Mouse (Mus musculus): ENCODE measurements around the gene Asic3. TPM values are rescaled to one million over a fixed set of nuclear protein-coding genes. Genes with fewer than 3 reads are reported as not detected.
A peak's percentile ranks its signal among the peaks of the same experiment; 100 is the strongest.

The Asic3 gene
- polyA plus RNA-seq, 1 experiment from 2014 or later: 2.1 TPM

DNA sequence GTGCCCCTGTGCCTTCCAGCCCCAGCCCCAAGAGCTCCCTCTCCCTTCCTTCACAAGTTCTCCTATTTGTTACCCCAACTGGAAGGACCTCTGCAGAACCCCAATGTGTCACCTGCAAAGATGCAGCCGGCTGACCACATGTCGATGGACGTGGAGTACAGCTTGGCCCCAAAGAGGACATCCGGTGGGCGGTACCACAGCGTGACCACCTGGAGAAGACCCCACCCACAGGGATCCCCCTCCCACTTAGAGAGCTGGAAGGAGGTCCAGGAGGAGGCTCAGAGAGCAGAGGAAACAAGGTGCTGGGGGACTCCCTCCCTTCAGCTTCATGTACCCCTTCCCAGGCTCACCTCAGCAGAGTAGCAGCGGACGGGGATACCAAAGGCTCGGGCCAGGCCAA is 7.2 kb downstream of the Asic3 start:
- DNase-seq (ENCODE audit: low spot score) (no peak), ATAC-seq (ENCODE audit: low read depth) (no peak)
- peaks cover 20% of the 10 kb centered on the region; the same call in 1 of the 2 replicates for H3K4me1 ChIP-seq (ENCODE audit: control insufficient read depth, insufficient read depth, low read length)
- no peak overlapping the region for H3K4me2 ChIP-seq (ENCODE audit: low read depth, low read length)
- H3K36me3 ChIP-seq (ENCODE audit: control insufficient read depth, insufficient read depth, low read length): peaks cover 42% of the 10 kb centered on the region
- no peak overlapping the region for H3K27ac ChIP-seq (replicated peaks; ENCODE audit: low read depth, low read length)
- 85% methylated on average over 8 of the region's 9 CpGs for WGBS
- no peak overlapping the region for H3K4me3 ChIP-seq (ENCODE audit: low read depth, low read length)
- H3K27me3 ChIP-seq (replicated peaks; ENCODE audit: control insufficient read depth, insufficient read depth, low read length): no peaks in the 10 kb centered on the region
- H3K9ac ChIP-seq (ENCODE audit: low read depth, low read length): no peak overlapping the region
- no peaks in the 10 kb centered on the region for H3K9me3 ChIP-seq (ENCODE audit: control insufficient read depth, low read length)

DNA sequence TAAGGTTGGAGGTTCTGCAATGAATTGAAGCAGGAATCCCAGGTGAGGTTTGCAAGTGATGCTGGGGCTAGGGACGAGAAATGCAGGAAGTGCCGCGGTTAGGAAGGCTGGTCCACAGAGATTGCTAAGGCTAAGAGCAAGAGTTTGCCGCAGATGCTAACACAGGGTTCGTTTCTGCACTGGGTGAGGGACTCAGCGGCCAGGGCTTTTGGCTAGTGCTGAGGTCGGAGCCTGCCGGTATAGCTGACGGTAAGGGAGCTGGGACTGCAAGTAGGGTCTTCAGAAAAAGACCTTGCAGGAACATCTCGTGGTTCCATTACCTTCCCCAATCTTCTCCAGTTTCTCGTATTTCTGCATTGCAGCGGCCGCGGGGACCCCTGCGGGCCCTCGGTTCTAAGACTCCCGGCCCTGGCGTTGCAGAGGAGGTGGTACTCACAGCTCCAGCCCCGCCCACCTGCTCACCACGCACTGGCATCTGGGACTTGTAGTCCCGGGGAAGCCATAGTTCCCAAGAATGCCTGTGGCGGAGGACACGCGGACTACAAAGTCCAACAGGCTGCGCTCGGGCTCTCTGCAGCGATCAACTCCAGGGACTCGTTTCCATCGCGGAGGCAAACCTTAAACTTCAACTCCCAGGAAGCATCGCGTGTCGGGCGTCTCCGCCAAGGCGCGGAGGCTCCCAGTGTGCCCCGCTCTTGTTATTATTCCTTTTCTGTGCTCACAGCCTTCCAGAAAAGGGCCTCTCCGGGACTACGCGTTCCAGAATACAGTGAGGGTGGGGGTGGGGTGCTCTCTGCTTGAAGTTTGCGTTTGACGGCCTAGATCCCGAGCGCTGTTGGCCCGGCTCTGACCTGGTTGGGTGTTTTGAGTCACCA is 10.2 kb downstream of the Asic3 start, which contains the start of the genes Cdk5 and Slc4a2:
TSS of gene Cdk5 (minus strand) at position 402 of the 875 bp plus-strand sequence.
TSS of gene Slc4a2 (plus strand) at position 709 of the 875 bp plus-strand sequence.
- H3K4me2 ChIP-seq (ENCODE audit: low read depth, low read length): peak within 1 kb of the TSS; percentile 85
- no peaks in the 10 kb centered on the region for H3K27me3 ChIP-seq (replicated peaks; ENCODE audit: control insufficient read depth, insufficient read depth, low read length)
- peak; percentile 96 for ATAC-seq (ENCODE audit: low read depth)
- peak; percentile 100 for DNase-seq (ENCODE audit: low spot score)
- peak within 1 kb of the TSS; percentile 93 for H3K27ac ChIP-seq (replicated peaks; ENCODE audit: low read depth, low read length)
- H3K36me3 ChIP-seq (ENCODE audit: control insufficient read depth, insufficient read depth, low read length): peaks cover 36% of the 10 kb centered on the region
- peak within 1 kb of the TSS; percentile 51 for H3K4me3 ChIP-seq (ENCODE audit: low read depth, low read length)
- under 1% methylated on average over 45 of the region's 46 CpGs for WGBS
- no peaks in the 10 kb centered on the region for H3K9me3 ChIP-seq (ENCODE audit: control insufficient read depth, low read length)
- peaks cover 42% of the 10 kb centered on the region for H3K4me1 ChIP-seq (ENCODE audit: control insufficient read depth, insufficient read depth, low read length)
- H3K9ac ChIP-seq (ENCODE audit: low read depth, low read length): peak within 1 kb of the TSS; percentile 75

DNA sequence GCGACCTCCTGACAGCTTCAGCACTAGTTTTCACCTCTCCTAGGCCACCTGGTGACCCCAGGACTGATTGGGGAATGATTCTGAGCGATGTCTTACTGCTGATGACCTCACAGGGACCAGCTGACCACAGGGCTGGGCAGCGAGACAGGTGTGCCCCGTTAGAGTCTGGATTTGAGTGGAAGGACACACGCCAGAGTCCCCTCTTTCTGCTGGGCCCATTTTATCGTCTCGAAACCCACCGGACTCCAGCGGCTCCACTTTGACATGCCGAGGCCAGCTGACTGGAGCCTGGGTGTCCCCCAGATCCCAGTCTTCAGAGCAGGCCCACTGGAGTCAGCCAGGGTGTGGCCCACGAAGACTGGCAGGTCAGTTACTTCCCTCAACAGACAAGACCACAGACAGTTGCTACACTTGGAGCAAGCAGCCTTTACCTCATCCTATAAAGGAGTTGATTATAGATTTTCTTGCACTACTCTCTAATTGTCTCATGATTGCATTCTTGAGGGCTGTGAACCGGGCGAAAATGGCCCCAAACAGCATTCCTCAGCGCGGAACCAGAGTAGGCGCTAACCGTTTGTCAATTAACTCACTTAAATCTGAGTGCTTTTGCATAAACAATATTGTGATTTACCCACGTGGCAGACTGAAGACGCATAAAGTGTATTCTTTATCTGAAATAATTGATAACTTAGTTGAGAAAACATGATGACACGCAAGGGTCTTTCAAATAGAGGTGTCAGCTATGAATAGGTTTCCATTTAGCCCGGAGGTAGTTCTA is 11.0 kb downstream of the Asic3 start:
- WGBS: 11% methylated on average over 21 of the region's 21 CpGs
- Histone ChIP-seq H3K9me3 (ENCODE audit: control insufficient read depth, low read length) (no peaks in the 10 kb centered on the region), H3K9ac (ENCODE audit: low read depth, low read length) (peak overlapping the region; percentile 75), H3K27me3 (replicated peaks; ENCODE audit: control insufficient read depth, insufficient read depth, low read length) (no peaks in the 10 kb centered on the region), H3K27ac (replicated peaks; ENCODE audit: low read depth, low read length) (peak overlapping the region; percentile 93), H3K4me1 (ENCODE audit: control insufficient read depth, insufficient read depth, low read length) (peaks cover 45% of the 10 kb centered on the region), H3K36me3 (ENCODE audit: control insufficient read depth, insufficient read depth, low read length) (peaks cover 31% of the 10 kb centered on the region), H3K4me2 (ENCODE audit: low read depth, low read length) (peak overlapping the region; percentile 85), H3K4me3 (ENCODE audit: low read depth, low read length) (peak overlapping the region; percentile 51)
- ATAC-seq (ENCODE audit: low read depth) (no peak), DNase-seq (ENCODE audit: low spot score) (peak; percentile 25)

DNA sequence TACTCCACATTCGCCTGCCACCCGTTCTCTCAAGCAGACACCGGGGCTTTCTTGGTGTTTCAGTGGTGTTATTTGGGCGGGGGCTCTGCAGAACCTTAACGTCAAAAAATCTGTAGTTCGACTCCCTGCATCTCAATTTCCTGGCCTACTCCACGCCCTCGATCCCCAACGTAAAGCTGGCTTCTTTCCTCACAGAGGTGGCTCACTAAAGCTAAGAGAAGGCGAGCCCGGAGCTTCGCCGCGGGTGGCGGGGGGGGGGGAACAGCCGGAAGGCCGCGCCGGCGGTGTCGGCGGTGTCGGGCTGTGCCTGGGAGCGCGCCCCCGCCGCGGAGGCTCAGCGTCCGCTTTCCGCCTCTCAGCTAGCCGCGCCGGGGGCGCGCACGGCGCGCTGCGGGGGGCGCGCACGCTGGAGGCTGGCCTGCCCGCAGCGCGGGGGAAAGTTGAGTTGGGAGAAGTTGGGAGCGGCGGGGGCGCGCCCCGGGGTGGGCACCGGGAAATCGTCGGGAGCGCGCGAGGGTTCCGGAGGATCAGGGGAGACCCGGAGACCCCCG is 11.7 kb downstream of the Asic3 start:
- no peaks in the 10 kb centered on the region for H3K27me3 ChIP-seq (replicated peaks; ENCODE audit: control insufficient read depth, insufficient read depth, low read length)
- H3K9me3 ChIP-seq (ENCODE audit: control insufficient read depth, low read length): no peaks in the 10 kb centered on the region
- peak overlapping the region; percentile 75 for H3K9ac ChIP-seq (ENCODE audit: low read depth, low read length)
- H3K27ac ChIP-seq (replicated peaks; ENCODE audit: low read depth, low read length): peak overlapping the region; percentile 93
- peaks cover 45% of the 10 kb centered on the region for H3K4me1 ChIP-seq (ENCODE audit: control insufficient read depth, insufficient read depth, low read length)
- peak overlapping the region; percentile 51 for H3K4me3 ChIP-seq (ENCODE audit: low read depth, low read length)
- peaks cover 31% of the 10 kb centered on the region for H3K36me3 ChIP-seq (ENCODE audit: control insufficient read depth, insufficient read depth, low read length)
- H3K4me2 ChIP-seq (ENCODE audit: low read depth, low read length): peak overlapping the region; percentile 85
- DNase-seq (ENCODE audit: low spot score) (peak; percentile 95), ATAC-seq (ENCODE audit: low read depth) (peak; percentile 30; the same call in 1 of the 2 replicates)
- WGBS: under 1% methylated on average over 28 of the region's 60 CpGs

DNA sequence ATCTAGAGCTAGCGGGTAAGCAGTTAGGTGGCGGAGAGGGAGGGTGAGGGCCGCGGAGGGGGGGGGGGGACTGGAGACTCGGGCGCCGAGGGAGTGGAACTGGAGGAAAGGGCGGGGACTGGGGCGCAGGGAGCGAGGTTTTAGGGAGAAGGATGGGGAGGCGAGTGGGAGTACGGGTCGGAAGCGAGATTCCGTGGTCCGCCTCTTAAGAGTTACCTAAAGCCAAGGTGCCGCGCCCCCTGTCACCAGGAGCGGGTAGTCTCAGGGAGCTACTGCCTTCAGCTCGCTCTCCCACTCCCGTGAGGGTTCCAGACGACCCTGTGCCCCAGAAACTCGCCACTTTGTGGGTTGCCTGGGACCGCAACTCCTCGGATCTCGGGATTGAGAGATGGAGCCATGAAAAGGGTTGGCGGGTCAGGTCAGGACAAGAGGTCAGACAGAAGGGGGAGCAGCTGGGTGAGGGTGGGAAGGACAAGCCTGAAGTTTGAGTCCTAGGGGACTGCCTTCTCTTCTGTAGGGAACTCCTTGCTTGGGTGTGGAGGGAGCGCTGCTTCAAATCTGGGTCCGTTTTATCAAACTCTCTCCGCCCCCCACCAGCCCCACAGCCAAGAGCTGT is 12.3 kb downstream of the Asic3 start:
- H3K4me2 ChIP-seq (ENCODE audit: low read depth, low read length): peak overlapping the region; percentile 85
- peaks cover 45% of the 10 kb centered on the region for H3K4me1 ChIP-seq (ENCODE audit: control insufficient read depth, insufficient read depth, low read length)
- under 1% methylated on average over 27 of the region's 30 CpGs for WGBS
- peak overlapping the region; percentile 93 for H3K27ac ChIP-seq (replicated peaks; ENCODE audit: low read depth, low read length)
- no peaks in the 10 kb centered on the region for H3K9me3 ChIP-seq (ENCODE audit: control insufficient read depth, low read length)
- DNase-seq (ENCODE audit: low spot score): peak; percentile 72
- H3K4me3 ChIP-seq (ENCODE audit: low read depth, low read length): peak overlapping the region; percentile 51
- H3K27me3 ChIP-seq (replicated peaks; ENCODE audit: control insufficient read depth, insufficient read depth, low read length): no peaks in the 10 kb centered on the region
- H3K36me3 ChIP-seq (ENCODE audit: control insufficient read depth, insufficient read depth, low read length): peaks cover 32% of the 10 kb centered on the region
- ATAC-seq (ENCODE audit: low read depth): no peak
- H3K9ac ChIP-seq (ENCODE audit: low read depth, low read length): peak overlapping the region; percentile 75

DNA sequence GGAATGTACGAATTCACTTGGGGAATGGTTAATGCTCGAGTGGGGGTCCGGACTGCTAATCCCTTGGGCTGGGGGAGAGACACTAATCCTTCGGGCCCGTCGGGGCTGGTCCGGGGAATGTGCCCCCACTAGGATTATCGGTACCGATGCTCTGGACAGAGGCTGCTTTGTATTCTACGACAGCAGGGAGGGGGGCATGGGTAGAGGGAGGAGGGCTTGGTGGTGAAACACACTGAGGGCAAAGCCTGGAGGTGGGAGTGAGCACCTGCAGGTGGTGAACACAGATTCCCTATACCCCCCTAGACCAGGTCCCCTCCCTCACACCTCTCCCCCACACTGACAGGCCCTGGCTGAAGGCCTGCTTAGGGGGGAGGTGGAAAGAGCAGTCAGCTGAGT is 12.8 kb downstream of the Asic3 start:
- peak overlapping the region; percentile 75 for H3K9ac ChIP-seq (ENCODE audit: low read depth, low read length)
- H3K36me3 ChIP-seq (ENCODE audit: control insufficient read depth, insufficient read depth, low read length): peaks cover 32% of the 10 kb centered on the region
- ATAC-seq (ENCODE audit: low read depth) (no peak), DNase-seq (ENCODE audit: low spot score) (peak; percentile 25)
- no peaks in the 10 kb centered on the region for H3K9me3 ChIP-seq (ENCODE audit: control insufficient read depth, low read length)
- H3K27ac ChIP-seq (replicated peaks; ENCODE audit: low read depth, low read length): peak overlapping the region; percentile 93; the same call in 1 of the 2 replicates
- H3K4me3 ChIP-seq (ENCODE audit: low read depth, low read length): peak overlapping the region; percentile 51
- peak overlapping the region; percentile 85 for H3K4me2 ChIP-seq (ENCODE audit: low read depth, low read length)
- peaks cover 45% of the 10 kb centered on the region for H3K4me1 ChIP-seq (ENCODE audit: control insufficient read depth, insufficient read depth, low read length)
- under 1% methylated on average over 10 of the region's 10 CpGs for WGBS
- H3K27me3 ChIP-seq (replicated peaks; ENCODE audit: control insufficient read depth, insufficient read depth, low read length): no peaks in the 10 kb centered on the region

DNA sequence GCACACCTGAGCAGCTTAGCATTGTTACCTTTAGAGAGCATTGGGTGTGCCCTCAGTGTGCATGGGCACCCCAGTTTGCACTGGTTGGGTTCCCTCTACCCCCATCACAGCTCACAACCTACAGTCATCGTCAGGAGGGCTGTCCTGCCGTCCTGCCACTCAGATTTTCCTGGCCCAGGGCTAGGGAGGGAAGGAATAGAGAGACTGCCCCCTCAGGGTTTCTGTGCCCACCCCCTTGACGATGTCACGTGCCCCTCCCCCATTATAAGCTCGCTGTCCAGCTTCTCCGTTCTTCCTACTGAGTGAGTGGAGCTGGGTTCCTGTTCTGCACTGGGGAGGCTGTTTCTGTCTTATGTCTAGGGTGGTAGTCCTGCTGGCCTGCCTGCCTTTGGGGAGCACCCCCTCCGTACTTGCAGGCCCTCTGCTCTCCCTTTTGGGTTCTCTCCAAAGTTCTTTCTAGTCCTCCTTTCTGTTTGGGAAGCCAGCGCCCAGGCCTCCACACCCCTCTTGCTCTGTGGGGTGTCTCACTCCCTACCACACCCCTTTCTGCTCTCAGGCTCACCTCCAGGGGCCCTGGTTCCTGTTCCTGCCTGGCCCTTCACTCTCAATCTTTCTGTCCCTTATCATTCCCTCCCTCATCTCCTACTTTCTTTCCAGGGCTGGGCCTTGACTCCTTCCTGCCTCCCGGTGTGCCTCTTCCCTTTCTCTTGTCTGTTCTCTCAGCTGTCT is 13.5 kb downstream of the Asic3 start:
- no peaks in the 10 kb centered on the region for H3K9me3 ChIP-seq (ENCODE audit: control insufficient read depth, low read length)
- H3K9ac ChIP-seq (ENCODE audit: low read depth, low read length): peak overlapping the region; percentile 75
- peaks cover 45% of the 10 kb centered on the region for H3K4me1 ChIP-seq (ENCODE audit: control insufficient read depth, insufficient read depth, low read length)
- peaks cover 32% of the 10 kb centered on the region for H3K36me3 ChIP-seq (ENCODE audit: control insufficient read depth, insufficient read depth, low read length)
- peak overlapping the region; percentile 51 for H3K4me3 ChIP-seq (ENCODE audit: low read depth, low read length)
- ATAC-seq (ENCODE audit: low read depth) (no peak), DNase-seq (ENCODE audit: low spot score) (peak; percentile 22)
- H3K4me2 ChIP-seq (ENCODE audit: low read depth, low read length): peak overlapping the region; percentile 85
- no peaks in the 10 kb centered on the region for H3K27me3 ChIP-seq (replicated peaks; ENCODE audit: control insufficient read depth, insufficient read depth, low read length)
- 14% methylated on average over 9 of the region's 9 CpGs for WGBS
- H3K27ac ChIP-seq (replicated peaks; ENCODE audit: low read depth, low read length): no peak overlapping the region

All from embryonic facial prominence, embryonic 14.5 days (tissue).